In genomic region chr8:13163563-13163962, GRCm38 (mm10) we compare ENCODE assay signal across 1 mouse cellular context.
TF ChIP-seq lines count a peak whose summit lies in the region.

No protein-coding gene starts in this region.

TF ChIP-seq in MEL, 35 proteins besides CTCF, POLR2A, EP300 and RAD21 (continued from another document):
- peak; percentile 96 for TF ChIP-seq TCF12 (IDR thresholded peaks at IDR 0.05; ENCODE audit: low read depth, low read length)
